Mouse (Mus musculus) cerebellum, postnatal 4 days (tissue): ENCODE data around the gene Stk4.

Source experiments
- DNase-seq, 2 experiments: peaks; one replicate each; pipeline ENCODE4 v3.0.0; 2022; ENCODE audit warnings: low spot score in 2 of 2, mixed read lengths in 1 of 2

Stk4 gene

DNA sequence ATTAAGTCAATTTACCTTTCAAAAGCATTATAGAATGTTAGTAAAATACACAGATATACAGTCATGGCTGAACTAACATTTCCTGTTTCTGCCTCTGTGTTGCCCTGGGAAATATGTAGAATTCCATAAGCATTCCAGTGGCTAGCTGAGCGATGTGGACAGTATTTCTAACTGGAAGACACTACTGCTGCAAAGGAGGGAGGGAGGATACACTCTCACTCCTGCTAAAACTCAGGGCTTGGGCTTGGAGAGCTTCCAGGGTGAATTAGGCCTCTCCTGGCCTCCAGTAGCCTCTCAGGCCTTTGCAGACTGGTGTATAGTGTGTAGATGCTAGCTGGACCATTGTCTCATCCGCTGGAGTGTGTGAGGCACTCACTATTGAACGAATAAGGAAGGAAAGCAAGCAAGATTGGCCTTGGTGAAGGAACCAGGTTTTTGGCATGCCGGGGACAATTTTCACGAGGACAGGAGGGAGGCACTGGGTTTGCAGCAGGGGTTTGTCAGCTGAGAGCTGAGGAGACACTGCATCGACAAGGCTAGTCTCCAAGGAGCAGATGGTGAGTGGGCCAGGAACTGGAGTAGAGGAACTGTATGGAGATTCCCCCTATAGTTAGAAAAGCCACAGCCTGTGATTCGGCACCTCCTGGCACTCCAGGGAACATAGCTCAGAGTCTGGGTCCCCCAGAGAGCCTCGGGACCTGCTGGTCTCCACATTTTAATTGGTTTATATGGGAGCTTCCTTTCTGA, 104.7 kb downstream of the Stk4 start:
- no peak for DNase-seq

DNA sequence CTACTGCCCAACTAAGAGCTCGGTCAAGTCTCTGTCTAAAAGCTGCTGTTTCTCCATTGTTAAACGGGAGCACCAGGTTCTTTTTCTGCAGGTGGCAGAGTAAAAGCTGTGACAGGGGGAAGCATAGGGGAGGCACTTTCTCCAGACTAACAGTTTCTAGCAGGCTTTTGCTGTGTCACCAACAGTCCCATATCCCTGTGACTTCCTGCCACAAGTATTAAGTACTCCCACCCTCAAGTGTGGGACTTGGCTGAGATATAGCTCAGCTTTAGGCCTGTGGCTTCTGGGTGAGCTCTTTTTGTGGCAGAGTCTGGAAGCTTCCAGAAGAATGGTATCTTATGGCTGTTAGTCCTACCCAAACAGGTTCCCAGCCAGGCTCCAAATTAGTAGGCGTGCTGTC, 105.7 kb downstream of the Stk4 start:
- no peak for DNase-seq

DNA sequence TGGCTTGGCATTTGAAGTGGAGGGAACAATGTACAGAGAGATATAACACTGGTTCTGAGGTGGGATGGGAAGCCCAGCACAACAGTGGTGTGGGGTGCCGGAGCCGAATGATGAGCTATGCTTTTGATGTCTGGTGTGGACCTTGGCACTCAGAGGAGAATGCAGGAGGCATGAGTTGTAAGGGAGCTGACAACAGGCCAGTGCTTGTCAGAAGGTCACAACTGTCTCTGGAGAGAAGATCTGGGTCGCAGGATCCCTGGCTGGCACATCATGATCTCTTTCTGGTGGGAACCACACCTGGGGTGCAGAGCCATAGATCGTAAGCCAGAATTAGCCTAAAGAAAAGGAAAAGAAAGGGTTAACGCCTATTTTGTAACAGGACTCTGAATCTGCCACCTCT, 107.7 kb downstream of the Stk4 start:
- no peak for DNase-seq

DNA sequence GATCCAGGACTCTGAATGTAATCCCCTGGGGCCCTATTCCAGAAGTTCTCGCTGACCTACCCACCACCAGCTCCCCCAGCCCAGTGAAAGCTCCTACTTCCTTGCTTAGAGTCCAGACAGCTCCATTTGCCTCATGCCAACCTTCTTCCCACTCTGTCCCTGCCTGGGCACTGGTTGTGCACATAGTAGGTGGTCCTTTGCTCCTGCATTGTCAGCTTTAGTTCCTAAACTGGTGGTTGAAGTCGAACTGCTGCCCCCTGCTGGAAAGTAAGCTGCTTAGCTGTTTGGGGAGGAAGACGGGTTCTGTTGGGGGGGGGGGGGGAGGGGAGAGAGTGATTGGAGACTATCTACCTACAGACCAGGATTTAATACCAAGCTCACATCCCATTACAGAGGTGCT, 110.0 kb downstream of the Stk4 start:
- DNase-seq: no peak

DNA sequence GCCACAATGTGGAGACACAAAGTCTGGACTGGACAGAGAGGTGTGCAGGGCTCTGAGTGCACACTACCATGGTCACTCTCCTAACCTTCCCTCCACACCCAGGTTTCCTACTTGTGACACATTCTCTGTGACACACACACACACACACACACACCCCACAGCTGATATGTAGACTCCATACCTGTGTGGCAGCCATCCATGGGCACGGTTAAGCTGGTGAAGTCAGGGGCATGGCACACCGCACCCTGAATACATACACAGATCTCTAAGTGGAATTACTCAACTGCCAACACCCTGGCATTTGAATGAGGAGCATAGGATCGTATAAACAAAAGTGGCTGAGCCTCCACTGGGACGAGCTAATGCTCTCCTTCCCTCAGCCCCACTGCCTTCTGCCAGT, 110.6 kb downstream of the Stk4 start:
- no peak for DNase-seq

DNA sequence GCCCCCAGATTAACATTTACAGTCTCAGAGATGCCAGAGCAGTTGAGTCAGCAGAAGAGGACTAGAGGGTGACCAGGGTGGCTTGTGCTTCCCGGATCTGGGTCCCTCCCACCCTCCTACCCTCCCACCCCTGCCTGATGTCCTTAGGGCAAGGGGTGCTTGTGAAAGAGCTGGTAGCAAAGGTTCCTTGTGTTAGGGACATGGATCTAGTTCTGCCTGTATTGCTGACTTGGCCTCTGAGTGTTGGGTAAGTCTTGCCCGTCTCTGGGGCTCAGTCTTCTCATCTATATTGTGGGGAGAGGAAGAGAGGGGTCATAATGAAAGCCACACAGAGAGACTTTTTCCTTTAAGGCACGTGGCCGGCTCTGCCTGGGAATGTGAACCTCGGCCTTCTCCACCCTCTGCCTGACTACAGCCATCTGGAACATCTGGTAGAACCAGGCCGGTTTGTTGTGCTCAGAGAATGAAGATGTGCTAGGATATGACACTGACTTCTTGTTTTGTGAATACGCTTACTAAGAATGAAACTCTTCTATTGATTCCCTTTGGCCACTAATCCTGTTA, 112.7 kb downstream of the Stk4 start, which contains the start of gene Wfdc5:
TSS of gene Wfdc5 (minus strand) at position 51 of the 564 bp plus-strand sequence.
- DNase-seq: no peak

DNA sequence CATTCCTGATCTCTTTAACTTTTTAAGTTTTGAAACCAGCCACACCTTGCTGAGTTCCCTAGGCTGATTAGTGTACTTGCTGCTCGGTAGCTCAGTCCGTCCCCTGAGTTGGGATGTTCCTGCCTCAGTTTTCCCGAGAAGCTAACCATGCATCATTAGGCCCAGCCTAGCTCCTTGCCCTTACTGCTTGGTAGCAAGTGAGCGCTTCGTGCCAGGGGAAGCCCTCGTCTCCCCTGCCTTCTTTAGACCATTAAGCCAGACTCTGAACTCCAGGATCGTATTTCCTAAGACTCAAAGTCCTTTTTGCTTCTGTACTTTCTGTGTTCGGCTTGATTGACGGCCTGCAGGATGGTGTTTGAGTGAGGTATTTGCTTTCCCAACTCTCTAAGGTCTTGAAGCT, 113.2 kb downstream of the Stk4 start:
- no peak for DNase-seq

DNA sequence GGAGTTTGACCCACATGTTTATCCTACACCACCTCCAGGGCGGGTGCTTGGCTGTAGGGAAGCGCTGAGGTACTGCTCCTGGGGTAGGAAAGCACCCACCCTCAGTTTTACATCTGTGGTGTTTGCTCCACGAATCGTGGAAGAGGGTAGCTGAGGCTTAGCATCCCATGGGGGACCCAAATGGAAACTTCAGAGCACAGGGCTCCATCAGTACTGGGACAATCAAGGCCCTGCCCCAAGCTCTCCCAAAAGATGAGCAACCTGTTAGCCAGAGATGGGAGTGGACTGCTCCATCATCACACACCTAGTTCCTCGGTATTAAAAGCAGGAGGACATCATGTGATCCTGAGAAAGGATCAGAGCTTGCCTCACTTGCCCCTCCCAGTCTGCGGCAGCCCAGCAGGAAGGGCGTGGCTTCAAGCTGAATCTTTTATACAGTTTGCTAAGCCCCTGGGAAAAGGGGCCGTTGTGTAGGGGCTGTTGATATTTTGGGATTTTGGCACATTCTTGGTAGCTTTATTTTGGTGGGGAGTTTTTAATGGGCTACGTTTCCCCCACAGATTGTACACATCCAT, 114.1 kb downstream of the Stk4 start:
- DNase-seq: no peak

DNA sequence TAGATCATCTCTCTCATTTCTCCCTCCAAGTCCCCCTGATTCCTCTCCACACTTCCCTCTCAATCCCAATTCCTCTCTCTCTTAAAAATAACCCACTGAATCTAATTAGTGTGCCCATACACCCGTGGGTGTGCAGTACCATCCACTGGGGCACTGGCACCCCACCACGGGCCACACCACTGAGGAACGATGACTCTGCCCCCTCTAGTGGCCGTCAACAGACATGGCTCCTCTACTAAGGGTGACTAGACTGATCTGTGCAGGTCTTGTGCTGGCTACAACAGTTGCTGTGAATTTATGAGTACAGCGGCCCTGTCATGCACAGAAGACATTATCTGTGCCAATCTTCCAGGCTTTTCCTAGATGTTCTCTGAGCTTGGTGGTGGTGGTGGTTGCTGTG, 118.6 kb downstream of the Stk4 start:
- no peak for DNase-seq

DNA sequence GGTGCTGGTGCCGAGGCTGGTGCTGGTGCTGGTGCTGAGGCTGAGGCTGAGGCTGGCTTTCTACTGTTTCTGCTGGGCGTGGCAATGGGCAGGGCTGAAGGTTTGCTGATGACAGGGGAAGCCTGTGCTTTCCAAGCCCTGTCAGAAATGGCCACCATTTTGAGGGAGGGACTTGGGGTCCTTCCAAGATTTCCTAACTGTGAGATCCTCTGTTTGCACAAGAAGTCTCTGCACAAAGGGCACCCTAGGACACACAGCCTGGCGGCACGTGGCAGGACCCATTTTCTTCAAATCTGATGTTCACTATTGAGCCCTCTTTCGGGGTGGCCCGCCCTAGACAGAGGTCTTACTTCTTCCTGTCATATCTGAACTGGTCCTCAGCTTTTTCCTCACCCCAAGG, 120.5 kb downstream of the Stk4 start, which contains the start of gene Wfdc12:
TSS of gene Wfdc12 (minus strand) at position 33 of the 400 bp plus-strand sequence.
- no peak for DNase-seq

DNA sequence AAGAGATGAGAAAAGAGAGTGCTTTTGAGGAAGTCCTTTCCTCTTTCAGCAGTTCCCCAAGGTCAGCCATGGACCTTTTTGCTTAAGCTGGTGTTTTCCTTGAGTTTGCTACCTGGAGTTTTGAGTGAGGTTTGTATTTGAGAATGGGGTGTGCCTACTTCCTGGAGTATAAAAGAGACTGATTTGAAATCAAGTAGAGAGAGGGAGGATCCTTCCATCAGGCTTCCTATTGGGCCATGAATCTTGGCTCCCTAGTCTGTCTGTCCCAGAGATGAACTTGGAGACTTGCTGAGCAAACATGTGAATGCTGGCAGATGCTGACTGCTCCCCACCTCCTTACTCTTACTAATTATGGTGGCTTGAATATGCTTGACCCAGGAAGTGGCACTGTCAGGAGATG, 122.2 kb downstream of the Stk4 start:
- no peak for DNase-seq

DNA sequence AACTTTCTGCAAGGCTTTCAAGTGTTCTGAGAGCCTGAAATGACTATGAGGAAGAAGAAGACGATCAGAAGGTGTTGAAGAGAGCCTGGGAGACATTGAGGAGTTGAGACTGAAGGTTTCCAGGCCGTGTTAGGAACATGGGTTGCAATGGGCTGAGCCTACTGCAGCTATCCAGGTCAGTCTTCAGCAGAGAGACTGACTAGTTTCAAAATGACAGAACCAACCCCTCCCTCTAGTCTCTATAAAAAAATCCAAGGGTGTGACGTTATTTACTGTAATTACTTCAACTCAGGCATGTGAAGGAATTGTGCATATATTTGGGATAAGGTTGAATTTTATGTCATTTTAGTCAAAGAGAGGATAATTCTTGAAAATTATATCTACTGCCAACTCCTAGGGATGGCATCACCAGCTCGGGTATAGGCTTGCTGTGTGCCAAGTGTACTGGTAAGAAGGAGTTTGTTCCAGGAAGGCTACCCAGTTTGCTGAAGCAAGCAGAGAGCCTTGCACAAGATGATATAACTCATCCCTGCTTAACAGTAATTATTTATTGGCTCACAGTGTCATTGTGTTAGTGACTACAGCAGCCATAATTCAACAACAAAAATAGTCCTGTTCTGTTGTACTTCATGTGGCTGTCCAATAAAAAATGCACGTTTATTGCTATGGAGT, 125.0 kb downstream of the Stk4 start:
- DNase-seq: no peak

DNA sequence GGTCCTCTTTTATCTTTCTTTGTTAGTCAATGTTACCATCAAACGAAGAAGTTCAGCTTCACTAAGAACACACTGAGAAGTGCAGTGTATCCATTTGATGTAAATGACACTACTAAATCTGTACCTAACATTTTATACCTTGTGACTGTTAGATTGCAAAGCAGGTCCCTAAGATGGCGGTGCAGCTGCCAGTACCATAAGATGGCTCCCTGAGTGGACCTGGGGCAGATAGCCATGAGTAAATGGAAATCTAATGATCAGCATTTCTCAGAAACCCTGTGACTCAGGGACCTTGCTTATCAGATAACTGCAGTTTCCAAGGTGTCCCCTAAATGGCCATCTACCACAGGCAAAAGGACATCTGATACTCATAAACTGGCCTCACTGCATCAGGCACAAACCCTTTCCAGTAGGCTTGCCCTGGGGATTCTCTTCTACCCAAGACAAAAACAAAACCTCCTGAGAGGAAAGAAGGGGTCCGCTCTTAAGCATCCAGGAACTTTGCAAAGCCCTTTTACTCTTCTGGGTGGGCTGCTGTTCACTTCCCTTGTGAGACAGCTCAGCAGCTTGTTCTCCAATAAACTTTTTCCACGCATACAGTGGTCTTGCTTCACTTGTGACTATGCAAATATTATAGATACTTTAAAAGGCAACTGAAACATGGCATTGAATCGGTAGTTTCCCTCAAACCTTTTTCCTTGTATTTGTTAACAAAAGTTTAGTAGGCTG, 126.0 kb downstream of the Stk4 start:
- no peak for DNase-seq

DNA sequence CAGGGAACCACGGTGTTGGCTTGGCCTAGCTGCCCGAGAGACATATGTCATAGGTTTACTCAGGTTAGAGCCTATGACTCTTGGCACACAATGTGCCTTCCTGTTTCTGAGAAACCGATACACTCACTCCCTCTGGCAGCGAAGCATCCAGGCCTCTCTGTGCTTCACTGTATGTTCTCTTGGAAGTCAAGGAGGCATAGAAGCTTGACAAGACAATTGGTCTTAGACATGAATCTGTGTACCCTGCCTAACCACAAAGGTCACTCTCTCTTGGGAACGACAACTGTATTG, 126.5 kb downstream of the Stk4 start:
- DNase-seq: no peak

DNA sequence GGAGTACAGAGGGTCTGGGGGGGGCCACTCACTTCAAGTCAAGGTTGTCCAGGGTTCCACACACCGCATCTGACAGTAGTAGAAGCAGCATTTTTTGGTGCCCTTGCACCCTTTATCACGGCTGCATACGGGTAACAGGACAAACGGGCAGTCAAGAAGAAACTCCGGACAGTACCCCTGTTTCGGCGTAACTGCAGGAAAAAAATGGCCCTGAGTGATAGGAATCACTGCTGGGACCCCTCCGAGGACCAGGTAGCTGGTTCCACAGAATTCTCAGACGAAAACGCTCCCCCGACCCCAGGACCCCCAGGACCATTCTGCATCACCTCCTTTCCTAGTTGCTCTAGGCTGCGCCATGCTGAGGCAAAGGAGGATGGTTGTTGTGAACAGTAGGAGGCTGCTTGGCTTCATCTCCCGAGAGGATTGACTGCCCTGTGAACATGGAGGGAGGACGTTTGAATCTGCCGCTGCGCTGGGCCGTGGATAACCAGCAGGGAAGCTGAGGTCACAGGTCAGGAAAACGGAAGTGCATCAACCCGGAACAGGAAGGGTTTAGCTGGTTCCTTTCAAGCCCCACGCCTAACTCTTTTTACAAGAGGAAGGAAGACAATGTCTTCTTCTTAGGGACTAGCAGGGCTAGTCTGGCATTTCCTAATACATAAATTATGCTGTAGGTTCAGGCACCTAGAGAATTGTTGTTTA, 129.7 kb downstream of the Stk4 start, which contains the start of gene Wfdc15a:
TSS of gene Wfdc15a (minus strand) at position 505 of the 702 bp plus-strand sequence.
- DNase-seq: no peak
